Mouse (Mus musculus): ENCODE measurements around the gene Dennd5a.

GRCm38 (mm10) chr7:109963707-109964106, 3.4 kb upstream of the Dennd5a start:
- TF ChIP-seq CTCF (conservative IDR thresholded peaks at IDR 0.05; ENCODE audit: low read length) (peak; percentile 60), NANOG (IDR thresholded peaks at IDR 0.05; ENCODE audit: borderline replicate concordance, low read length) (no peak), POU5F1 (IDR thresholded peaks at IDR 0.05; ENCODE audit: borderline replicate concordance, low read length) (no peak)

Measured in E14TG2a.4 (cell line).